Comparison of ENCODE assay signal across 29 mouse cellular contexts in the genomic region with DNA sequence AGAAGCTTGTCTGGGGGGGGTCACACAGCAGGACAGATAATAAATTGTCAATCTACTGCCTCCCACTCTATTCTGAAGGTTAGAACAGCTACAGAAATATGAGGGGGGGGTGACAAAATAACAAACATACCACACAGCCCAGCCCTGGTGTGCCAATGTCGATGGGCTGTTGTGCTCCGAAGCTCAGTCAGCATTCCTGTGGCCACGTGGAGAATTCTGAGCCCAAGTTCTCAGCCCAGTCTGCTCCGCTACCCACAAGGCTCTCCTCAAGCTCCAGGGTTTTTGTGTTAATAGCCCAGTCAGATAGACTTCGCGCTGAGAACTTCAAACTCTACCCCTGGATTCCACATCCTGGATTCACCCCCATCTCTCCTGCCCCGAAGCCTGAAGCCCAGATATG. TPM values are rescaled to one million over a fixed set of nuclear protein-coding genes. Genes with fewer than 3 reads are reported as not detected.
DNase-seq lines count a peak whose midpoint lies in the region; ATAC-seq and TF ChIP-seq lines count a peak whose summit lies in the region.
"Had no signal": no experiment of that assay in that cellular context is flagged by ENCODE, and none has a peak within 500 bp of the region (broad histone marks: within the 10 kb centered on the region; RNA-seq: fewer than 3 reads in every experiment).

No protein-coding gene starts in this region.

- H3K27me3 ChIP-seq in liver, adult 2 months (ENCODE audit: control insufficient read depth, insufficient read depth, low read length), result no peaks in the 10 kb centered on the region
- no peaks in the 10 kb centered on the region; the same call in 1 of the 2 replicates for H3K27me3 ChIP-seq in E14TG2a.4 (ENCODE audit: insufficient read depth, low read length)
- peaks cover 7% of the 10 kb centered on the region for H3K27me3 ChIP-seq in embryonic facial prominence, embryonic 14.5 days (replicated peaks; ENCODE audit: control insufficient read depth, insufficient read depth, low read length)

- no peak for TF ChIP-seq CTCF in gastrocnemius, adult 2 months (IDR thresholded peaks at IDR 0.05)
- no peak for TF ChIP-seq CTCF in liver, adult 2 months (IDR thresholded peaks at IDR 0.05; ENCODE audit: low read depth, low read length)
- TF ChIP-seq CTCF in E14TG2a.4 (conservative IDR thresholded peaks at IDR 0.05; ENCODE audit: low read length), result no peak
- TF ChIP-seq CTCF in lung, adult 2 months (IDR thresholded peaks at IDR 0.05; ENCODE audit: insufficient read depth, low read length), result no peak

- peak; percentile 9 for DNase-seq in gastrocnemius, adult 2 months
- no peak for DNase-seq in gastrocnemius, postnatal 14 days
- DNase-seq in liver, adult 2 months (ENCODE audit: extremely low read depth, low read depth, low spot score), result no peak
- no peak for DNase-seq in liver
- DNase-seq in embryonic facial prominence, embryonic 14.5 days (ENCODE audit: low spot score), result no peak
- DNase-seq in urinary bladder, postnatal 4 days (ENCODE audit: low spot score in 2 of 2), result no peak
- DNase-seq in lung, adult 2 months, result no peak
- DNase-seq: adrenal gland, adult 2 months; adrenal gland, postnatal 36 days; cerebellum, adult 18-20 months; cerebellum, postnatal 10 days; forebrain, postnatal 0 days; gastrocnemius, postnatal 10 days; heart, postnatal 14 days; kidney, adult 18-20 months; right cerebral cortex, postnatal 4 days; thymus, adult 2 months; thymus, postnatal 4 days had no signal

- no peaks in the 10 kb centered on the region for H3K9me3 ChIP-seq in E14TG2a.4 (ENCODE audit: low read length)
- H3K9me3 ChIP-seq in embryonic facial prominence, embryonic 14.5 days (ENCODE audit: control insufficient read depth, low read length), result no peaks in the 10 kb centered on the region
- H3K9me3 ChIP-seq: forebrain, embryonic 12.5 days; hindbrain, embryonic 10.5 days; lung, embryonic 15.5 days; midbrain, embryonic 13.5 days; neural tube, embryonic 13.5 days had no signal

- 63% methylated on average over 7 of the region's 7 CpGs for WGBS in liver, adult 2 months
- 74% methylated on average over 7 of the region's 7 CpGs for WGBS in embryonic facial prominence, embryonic 14.5 days
- 76% methylated on average over 7 of the region's 7 CpGs for WGBS in lung, adult 2 months

- peak overlapping the region; percentile 11; the same call in 1 of the 2 replicates for H3K9ac ChIP-seq in liver, adult 2 months (ENCODE audit: low read depth, low read length)
- H3K9ac ChIP-seq in embryonic facial prominence, embryonic 14.5 days (ENCODE audit: low read depth, low read length), result no peak overlapping the region
- H3K9ac ChIP-seq: forebrain, embryonic 12.5 days; forebrain, postnatal 0 days; lung, embryonic 15.5 days; midbrain, embryonic 13.5 days; neural tube, embryonic 13.5 days had no signal

- H3K36me3 ChIP-seq in liver, adult 2 months (ENCODE audit: control insufficient read depth, insufficient read depth, low read length), result no peaks in the 10 kb centered on the region
- H3K36me3 ChIP-seq in E14TG2a.4 (ENCODE audit: insufficient read depth, low read length), result peaks cover 43% of the 10 kb centered on the region
- no peaks in the 10 kb centered on the region for H3K36me3 ChIP-seq in embryonic facial prominence, embryonic 14.5 days (ENCODE audit: control insufficient read depth, insufficient read depth, low read length)
- H3K36me3 ChIP-seq: forebrain, embryonic 12.5 days; hindbrain, embryonic 10.5 days; lung, embryonic 15.5 days; midbrain, embryonic 13.5 days; neural tube, embryonic 13.5 days had no signal

- H3K4me2 ChIP-seq in embryonic facial prominence, embryonic 14.5 days (ENCODE audit: low read depth, low read length), result peak overlapping the region; percentile 94; the same call in 1 of the 2 replicates
- H3K4me2 ChIP-seq: forebrain, embryonic 12.5 days; lung, embryonic 15.5 days; midbrain, embryonic 13.5 days; neural tube, embryonic 13.5 days had no signal

- no peak for TF ChIP-seq POLR2A in liver, adult 2 months (IDR thresholded peaks at IDR 0.05; ENCODE audit: extremely low read depth, insufficient read depth, low read length)
- no peak for TF ChIP-seq POLR2A in lung, adult 2 months (IDR thresholded peaks at IDR 0.05; ENCODE audit: borderline replicate concordance, extremely low read depth, low read depth, low read length)

- H3K4me3 ChIP-seq in gastrocnemius, adult 2 months, result no peak overlapping the region
- H3K4me3 ChIP-seq in liver, adult 2 months (ENCODE audit: insufficient read depth, low read depth, low read length), result no peak overlapping the region
- H3K4me3 ChIP-seq in E14TG2a.4 (replicated peaks; ENCODE audit: low read length), result peak overlapping the region; percentile 89; the same call in 1 of the 2 replicates
- H3K4me3 ChIP-seq in embryonic facial prominence, embryonic 14.5 days (ENCODE audit: low read depth, low read length), result no peak overlapping the region; the same call in 1 of the 2 replicates
- no peak overlapping the region for H3K4me3 ChIP-seq in lung, adult 2 months (replicated peaks; ENCODE audit: extremely low read depth, low read depth, low read length)
- H3K4me3 ChIP-seq: forebrain, embryonic 12.5 days; hindbrain, embryonic 10.5 days; layer of hippocampus, adult 2 months; lung, embryonic 15.5 days; midbrain, embryonic 13.5 days; neural tube, embryonic 13.5 days had no signal

- H3K79me2 ChIP-seq in liver, adult 2 months (ENCODE audit: control insufficient read depth, insufficient read depth, low read length), result no peaks in the 10 kb centered on the region

- intact Hi-C loops in gastrocnemius, adult 2 months (cut with DNase I), result no loop called here
- intact Hi-C loops in gastrocnemius, postnatal 14 days (cut with DNase I; ENCODE audit: low total_unique reads), result no loop called here

- ATAC-seq in embryonic facial prominence, embryonic 14.5 days (ENCODE audit: low read depth), result no peak
- ATAC-seq: activated CD4-positive, CD25-positive, alpha-beta regulatory T cell, adult 4 months; forebrain, postnatal 0 days; hindbrain, embryonic 16.5 days; midbrain, embryonic 13.5 days had no signal

- H3K27ac ChIP-seq in gastrocnemius, adult 2 months, result no peak overlapping the region
- peak overlapping the region; percentile 58 for H3K27ac ChIP-seq in liver, adult 2 months (replicated peaks; ENCODE audit: insufficient read depth, low read depth, low read length)
- peak overlapping the region; percentile 76; the same call in 1 of the 2 replicates for H3K27ac ChIP-seq in embryonic facial prominence, embryonic 14.5 days (replicated peaks; ENCODE audit: low read depth, low read length)
- H3K27ac ChIP-seq: forebrain, embryonic 12.5 days; hindbrain, embryonic 10.5 days; layer of hippocampus, adult 2 months; lung, embryonic 15.5 days; midbrain, embryonic 13.5 days; neural tube, embryonic 13.5 days had no signal

- peaks cover 14% of the 10 kb centered on the region for H3K4me1 ChIP-seq in liver, adult 2 months (ENCODE audit: control insufficient read depth, insufficient read depth, low read length)
- H3K4me1 ChIP-seq in E14TG2a.4 (replicated peaks; ENCODE audit: low read depth, low read length), result peaks cover 92% of the 10 kb centered on the region
- peaks cover 17% of the 10 kb centered on the region for H3K4me1 ChIP-seq in embryonic facial prominence, embryonic 14.5 days (ENCODE audit: control insufficient read depth, insufficient read depth, low read length)
- H3K4me1 ChIP-seq in lung, adult 2 months (ENCODE audit: control insufficient read depth, insufficient read depth, low read length), result peaks cover 6% of the 10 kb centered on the region; the same call in 1 of the 2 replicates

RNA-seq across cellular contexts. Expression of gene Alpl, which starts 2.6 kb away (rescaled TPM):
- 10 to 100 TPM; 10.3 to 42.2 TPM for total RNA-seq in gastrocnemius, adult 2 months (2021)
- total RNA-seq in gastrocnemius, postnatal 14 days (2021), result 1 to 10 TPM; 4.3 to 7.0 TPM
- 5.1 and 6.9 TPM in 2 replicates for total RNA-seq in liver, adult 2 months (2014; rRNA removed)
- polyA plus RNA-seq in liver, adult 2 months (2012; rRNA removed), result 7.3 and 10.0 TPM in 2 replicates
- polyA plus RNA-seq in embryonic facial prominence, embryonic 14.5 days (2014; fragmentation: Nextera tagmentation; extraction: Ambion mirVana), result 112 and 149 TPM in 2 replicates
- polyA plus RNA-seq in lung, adult 2 months (2012; rRNA removed), result 5.4 and 5.5 TPM in 2 replicates
- total RNA-seq: common myeloid progenitor, adult 5-6 weeks; granulocyte monocyte progenitor cell, adult 5-6 weeks had no signal
